Mouse (Mus musculus) lung, embryonic 15.5 days (tissue): ENCODE measurements around the gene Ndufc1. TPM values are rescaled to one million over a fixed set of nuclear protein-coding genes. Genes with fewer than 3 reads are reported as not detected.
"Not testable (repeated sequence)": the region's sequence is repeated elsewhere in the genome, so short reads cannot be mapped to it uniquely, and the experiment has no call there.

ENCODE experiments used
- ATAC-seq: fragments of 200-750 bp; cut with Nextera tagmentation; 2 replicates; pipeline ENCODE4 v1.8.0; 2017; ENCODE audit warnings: moderate number of reproducible peaks, borderline replicate concordance; ENCODE audit not compliant: low FRiP score, low TSS enrichment; ENCODE audit errors: extremely low read depth
- H3K27ac ChIP-seq: fragments of 300-500 bp; sonication (generic); 2 replicates; pipeline ENCODE4 v1.5.1; 2015; ENCODE audit warnings: moderate library complexity, mild to moderate bottlenecking, inconsistent platforms
- H3K27me3 ChIP-seq: fragments of 300-500 bp; sonication (generic); 2 replicates; pipeline ENCODE4 v1.6.1; 2015; ENCODE audit warnings: inconsistent platforms
- H3K36me3 ChIP-seq: fragments of 300-500 bp; sonication (generic); 2 replicates; pipeline ENCODE4 v1.6.1; 2015; ENCODE audit warnings: inconsistent platforms
- H3K4me1 ChIP-seq: fragments of 300-500 bp; sonication (generic); 2 replicates; pipeline ENCODE4 v1.6.1; 2015; ENCODE audit warnings: inconsistent platforms
- H3K4me2 ChIP-seq: fragments of 300-500 bp; sonication (generic); 2 replicates; pipeline ENCODE4 v1.6.1; 2015; ENCODE audit warnings: inconsistent platforms, mild to moderate bottlenecking, moderate library complexity
- H3K4me3 ChIP-seq: fragments of 300-500 bp; sonication (generic); 2 replicates; pipeline ENCODE4 v1.5.1; 2015; ENCODE audit warnings: mild to moderate bottlenecking, inconsistent platforms
- H3K9ac ChIP-seq: fragments of 300-500 bp; sonication (generic); 2 replicates; pipeline ENCODE4 v1.6.1; 2015; ENCODE audit warnings: inconsistent platforms
- H3K9me3 ChIP-seq: fragments of 300-500 bp; sonication (generic); 2 replicates; pipeline ENCODE4 v1.6.1; 2016; ENCODE audit warnings: inconsistent platforms
- WGBS: fragments of 180-500 bp; shearing (Covaris S2); methylation state at CpG from one replicate; pipeline ENCODE4 v1.1.7; 2015; 5-methylcytosine and 5-hydroxymethylcytosine counted together
- polyA plus RNA-seq: library from polyadenylated mRNA; unstranded; fragments of >200 nt; fragmentation: Nextera tagmentation; extraction: Ambion mirVana; gene quantifications from 2 replicates; pipeline ENCODE4 v1.2.1, GENCODE M21; 2015

The Ndufc1 gene
- polyA plus RNA-seq: 631 and 694 TPM in 2 replicates

DNA sequence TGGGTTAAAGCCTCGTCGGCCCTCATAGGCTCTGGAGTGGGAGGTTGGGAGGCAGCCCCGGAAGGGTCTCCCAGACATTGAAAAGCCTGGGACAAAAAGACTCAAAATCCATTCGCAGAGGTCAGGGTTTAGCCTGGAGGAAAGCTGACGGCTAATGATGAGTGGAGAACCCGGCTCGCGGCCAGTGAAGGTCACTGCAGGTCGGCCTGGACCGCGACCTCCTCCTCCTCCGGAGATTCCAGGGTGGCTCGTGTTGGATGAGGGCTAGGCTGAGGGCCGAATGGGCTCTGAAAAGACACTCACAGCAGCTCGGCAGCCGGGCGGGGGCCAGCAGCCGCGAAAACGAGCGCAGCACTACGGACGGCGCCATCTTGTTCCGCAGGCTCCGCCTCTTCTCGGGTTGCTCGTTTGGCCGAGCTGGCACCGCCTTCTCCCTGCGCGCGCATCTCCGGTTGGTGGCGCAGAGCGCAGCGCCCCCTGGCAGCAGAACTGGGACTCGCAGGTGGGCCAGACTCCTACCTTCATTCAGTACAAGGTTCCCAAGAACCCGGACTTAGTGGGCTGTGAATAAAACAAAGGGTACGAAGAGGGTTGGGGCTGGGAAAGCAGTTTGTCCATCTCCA lies at the start of gene Ndufc1:
Ndufc1 (minus strand) TSS at position 428 of the 623 bp plus-strand sequence.
- Histone ChIP-seq H3K4me2 (peak within 1 kb of the TSS; percentile 70), H3K4me3 (peak within 1 kb of the TSS; percentile 66), H3K9ac (peak within 1 kb of the TSS; percentile 78), H3K27ac (peak within 1 kb of the TSS; percentile 85), H3K27me3 (no peaks in the 10 kb centered on the region), H3K9me3 (no peaks in the 10 kb centered on the region), H3K36me3 (peaks cover 13% of the 10 kb centered on the region; the same call in 1 of the 2 replicates), H3K4me1 (peaks cover 7% of the 10 kb centered on the region)
- under 1% methylated on average over 40 of the region's 40 CpGs for WGBS
- peak; percentile 90 for ATAC-seq

DNA sequence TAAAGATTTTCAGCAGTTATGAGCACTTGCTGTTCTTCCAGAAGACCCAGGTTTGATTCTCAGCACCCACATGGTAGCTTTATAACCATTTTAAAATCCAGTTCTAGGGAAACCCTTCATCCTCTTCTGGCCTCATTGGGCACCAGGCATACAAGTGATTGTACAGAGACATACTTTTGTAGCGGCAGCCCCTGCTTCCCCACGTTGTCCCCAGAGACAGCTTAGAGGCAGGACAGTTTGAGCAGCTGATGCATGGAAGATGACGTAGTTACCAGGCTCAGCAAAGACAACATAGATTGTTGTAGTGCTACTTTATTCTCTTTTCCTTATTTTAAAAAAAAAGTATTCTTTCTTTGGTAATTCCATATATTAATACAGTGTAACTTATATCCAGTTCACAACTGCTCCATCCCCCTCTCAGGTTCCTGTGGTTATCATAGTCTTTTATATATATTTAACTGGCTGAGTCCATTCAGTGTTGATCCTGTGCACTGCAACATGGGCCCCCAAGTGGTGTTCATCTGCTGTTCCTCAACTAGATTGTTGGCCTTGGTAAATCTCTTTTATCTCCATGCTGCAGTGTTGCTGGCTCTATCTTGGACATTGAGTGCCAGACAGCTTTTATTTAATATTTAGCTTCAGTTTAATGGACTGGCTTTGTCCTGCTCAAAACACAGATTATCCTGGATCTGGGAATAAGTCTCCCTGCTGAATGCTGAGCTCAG lies 26.2 kb upstream of the Ndufc1 start:
- Histone ChIP-seq H3K36me3 (peaks cover 2% of the 10 kb centered on the region; the same call in 1 of the 2 replicates), H3K27ac (no peak overlapping the region), H3K4me2 (no peak overlapping the region), H3K9ac (no peak overlapping the region), H3K27me3 (no peaks in the 10 kb centered on the region), H3K4me3 (no peak overlapping the region), H3K9me3 (no peaks in the 10 kb centered on the region), H3K4me1 (no peaks in the 10 kb centered on the region)
- WGBS: 94% methylated on average over 3 of the region's 3 CpGs
- no peak for ATAC-seq

GRCm38 (mm10) chr3:51434364-51434763 lies 25.6 kb upstream of the Ndufc1 start:
- WGBS: 86% methylated on average over 5 of the region's 5 CpGs
- H3K4me3 ChIP-seq, H3K4me1 ChIP-seq, H3K27ac ChIP-seq, ATAC-seq, H3K9me3 ChIP-seq, H3K4me2 ChIP-seq, H3K36me3 ChIP-seq, H3K27me3 ChIP-seq, H3K9ac ChIP-seq: not testable (repeated sequence)

DNA sequence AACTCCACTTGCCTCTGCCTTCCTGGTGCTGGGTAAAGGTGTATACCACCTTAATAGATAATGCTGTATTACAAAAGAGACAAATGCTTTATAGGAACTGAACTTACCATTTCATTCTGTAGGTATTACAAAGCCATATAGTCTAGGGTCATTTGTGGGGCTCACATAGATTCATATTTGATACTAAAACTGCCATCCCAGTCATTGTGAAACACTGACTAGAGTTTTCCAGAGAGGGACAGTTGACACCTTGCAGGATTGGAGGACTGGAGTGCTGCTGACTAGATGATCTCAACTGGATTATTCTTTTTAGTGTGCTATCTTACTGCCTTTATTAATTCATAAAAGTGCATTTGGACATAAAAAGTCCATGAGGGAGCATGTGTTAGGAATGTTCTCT lies 16.6 kb upstream of the Ndufc1 start:
- Histone ChIP-seq H3K4me2 (no peak overlapping the region), H3K36me3 (no peaks in the 10 kb centered on the region), H3K27ac (no peak overlapping the region), H3K4me3 (no peak overlapping the region), H3K9ac (no peak overlapping the region), H3K27me3 (no peaks in the 10 kb centered on the region), H3K4me1 (no peaks in the 10 kb centered on the region), H3K9me3 (no peaks in the 10 kb centered on the region)
- ATAC-seq: no peak

GRCm38 (mm10) chr3:51421921-51422320 lies 13.1 kb upstream of the Ndufc1 start:
- no peaks in the 10 kb centered on the region for H3K27me3 ChIP-seq
- peaks cover 10% of the 10 kb centered on the region for H3K4me1 ChIP-seq
- no peak overlapping the region for H3K9ac ChIP-seq
- no peaks in the 10 kb centered on the region for H3K36me3 ChIP-seq
- no peak overlapping the region for H3K4me3 ChIP-seq
- H3K9me3 ChIP-seq: no peaks in the 10 kb centered on the region
- ATAC-seq: no peak
- no peak overlapping the region for H3K4me2 ChIP-seq
- 68% methylated on average over 3 of the region's 3 CpGs for WGBS
- no peak overlapping the region for H3K27ac ChIP-seq

DNA sequence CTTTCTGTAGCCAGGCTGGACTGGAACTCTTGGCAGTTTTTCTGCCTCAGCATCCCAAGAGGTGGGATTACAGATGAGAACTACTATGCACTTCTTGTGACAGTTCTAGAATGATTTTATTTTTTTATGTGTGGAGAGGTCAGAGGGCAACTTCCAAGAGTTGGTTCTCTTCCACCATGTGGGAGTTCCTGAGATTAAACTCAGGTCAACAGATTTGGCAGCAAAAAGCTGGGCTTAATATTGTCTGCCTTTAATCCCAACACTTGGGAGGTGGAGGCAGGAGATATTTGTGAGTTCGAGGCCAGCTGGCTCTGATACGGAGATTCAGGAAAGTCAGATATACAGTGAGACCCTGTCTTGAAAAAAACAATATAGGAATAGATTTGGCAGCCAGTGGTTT lies 9.2 kb upstream of the Ndufc1 start:
- Histone ChIP-seq H3K36me3 (no peaks in the 10 kb centered on the region), H3K4me2 (peak overlapping the region; percentile 52), H3K9ac (no peak overlapping the region), H3K9me3 (no peaks in the 10 kb centered on the region), H3K27ac (no peak overlapping the region), H3K4me1 (peaks cover 17% of the 10 kb centered on the region), H3K27me3 (no peaks in the 10 kb centered on the region), H3K4me3 (peak overlapping the region; percentile 17)
- ATAC-seq: no peak
- 44% methylated on average over 2 of the region's 2 CpGs for WGBS

GRCm38 (mm10) chr3:51417485-51417884 lies 8.7 kb upstream of the Ndufc1 start:
- H3K4me1 ChIP-seq: peaks cover 17% of the 10 kb centered on the region
- no peak for ATAC-seq
- H3K9ac ChIP-seq: no peak overlapping the region
- H3K4me2 ChIP-seq: peak overlapping the region; percentile 52
- H3K27ac ChIP-seq: no peak overlapping the region
- peak overlapping the region; percentile 61 for H3K4me3 ChIP-seq
- WGBS: 44% methylated on average over 2 of the region's 2 CpGs
- H3K36me3 ChIP-seq: no peaks in the 10 kb centered on the region
- no peaks in the 10 kb centered on the region for H3K9me3 ChIP-seq
- H3K27me3 ChIP-seq: no peaks in the 10 kb centered on the region

DNA sequence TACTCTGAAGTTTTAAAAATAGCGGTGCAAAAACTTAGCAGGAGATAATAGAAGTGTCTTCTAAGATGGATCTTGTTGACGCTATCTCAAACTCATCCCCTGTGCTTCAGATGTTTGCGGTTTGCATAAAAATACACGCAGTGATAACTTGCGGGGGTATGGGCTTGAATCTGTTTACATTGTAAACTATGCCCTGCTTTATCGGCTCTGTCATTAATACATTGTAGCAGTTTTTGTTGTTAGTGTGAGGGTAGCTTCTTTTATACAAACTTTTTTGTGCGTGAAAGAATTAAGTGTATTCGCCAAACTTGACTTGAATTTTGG lies 8.3 kb upstream of the Ndufc1 start:
- H3K36me3 ChIP-seq: no peaks in the 10 kb centered on the region
- 6% methylated on average over 8 of the region's 8 CpGs for WGBS
- peak overlapping the region; percentile 95 for H3K9ac ChIP-seq
- peak overlapping the region; percentile 90 for H3K27ac ChIP-seq
- peaks cover 17% of the 10 kb centered on the region for H3K4me1 ChIP-seq
- H3K9me3 ChIP-seq: no peaks in the 10 kb centered on the region
- ATAC-seq: no peak
- peak overlapping the region; percentile 61 for H3K4me3 ChIP-seq
- H3K27me3 ChIP-seq: no peaks in the 10 kb centered on the region
- H3K4me2 ChIP-seq: peak overlapping the region; percentile 52

GRCm38 (mm10) chr3:51416364-51417134 lies 7.8 kb upstream of the Ndufc1 start:
- Histone ChIP-seq H3K4me3 (peak overlapping the region; percentile 61), H3K4me2 (peak overlapping the region; percentile 52), H3K27ac (peak overlapping the region; percentile 90), H3K4me1 (peaks cover 17% of the 10 kb centered on the region), H3K9me3 (no peaks in the 10 kb centered on the region), H3K9ac (peak overlapping the region; percentile 95), H3K27me3 (no peaks in the 10 kb centered on the region), H3K36me3 (no peaks in the 10 kb centered on the region)
- WGBS: under 1% methylated on average over 68 of the region's 68 CpGs
- peak; percentile 57 for ATAC-seq

- under 1% methylated on average over 28 of the region's 30 CpGs for WGBS
- H3K9ac ChIP-seq: peak overlapping the region; percentile 95
- H3K27ac ChIP-seq: peak overlapping the region; percentile 90
- no peaks in the 10 kb centered on the region for H3K9me3 ChIP-seq
- H3K4me2 ChIP-seq: peak overlapping the region; percentile 52
- H3K4me1 ChIP-seq: peaks cover 17% of the 10 kb centered on the region
- H3K27me3 ChIP-seq: no peaks in the 10 kb centered on the region
- no peaks in the 10 kb centered on the region for H3K36me3 ChIP-seq
- ATAC-seq: peak; percentile 66
- H3K4me3 ChIP-seq: peak overlapping the region; percentile 61
Observed at GRCm38 (mm10) chr3:51416073-51416363, 7.2 kb upstream of the Ndufc1 start.

DNA sequence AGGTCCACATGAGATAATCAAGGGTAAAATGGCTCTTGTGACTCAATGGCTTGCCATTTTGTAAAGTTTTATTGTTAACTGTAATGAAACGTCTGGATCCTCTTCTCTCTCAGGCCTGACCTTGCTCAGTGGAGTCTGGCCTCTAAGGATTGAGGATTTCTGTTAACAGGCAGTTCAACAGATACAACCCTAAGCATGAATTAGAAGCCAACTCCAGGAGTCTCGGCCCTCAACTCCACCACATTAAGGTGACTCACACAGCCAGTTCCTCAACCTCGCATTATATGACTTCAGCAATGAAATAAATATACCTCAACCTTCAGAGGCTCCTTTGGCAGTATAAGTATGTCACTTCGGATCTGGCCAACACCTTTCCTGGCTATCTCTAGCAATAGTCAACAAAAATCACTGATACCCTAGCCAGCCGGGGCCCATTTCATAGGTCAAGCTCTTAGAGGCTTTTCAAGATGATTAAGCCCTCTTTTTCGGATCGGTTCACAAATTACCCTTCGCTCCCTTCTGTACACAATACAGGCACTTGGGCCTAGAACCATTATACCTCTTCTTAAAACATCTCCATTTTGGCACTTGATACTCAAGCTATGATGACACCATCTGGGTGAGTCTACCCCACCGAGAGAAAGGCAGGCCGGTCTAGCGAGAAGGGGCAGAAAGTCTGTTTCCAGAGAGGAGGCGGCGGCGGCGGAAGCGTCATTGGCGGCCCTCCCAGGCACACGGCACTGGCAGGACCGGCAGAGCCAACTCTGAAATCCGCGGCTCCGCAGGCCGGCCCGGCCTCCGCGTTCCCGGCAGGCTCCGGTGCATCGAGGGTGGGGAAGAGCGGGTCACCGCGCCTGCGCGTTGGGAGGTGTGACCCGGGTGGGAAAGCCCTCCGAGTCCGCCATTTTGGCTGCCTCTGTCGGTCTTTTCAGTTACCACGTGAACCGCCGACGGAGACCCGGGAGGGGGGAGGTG lies 6.6 kb upstream of the Ndufc1 start, which contains the start of gene Naa15:
Naa15 (plus strand) TSS at position 51 of the 975 bp plus-strand sequence.
- Histone ChIP-seq H3K4me2 (peak within 1 kb of the TSS; percentile 60), H3K4me1 (peaks cover 17% of the 10 kb centered on the region), H3K4me3 (peak within 1 kb of the TSS; percentile 61), H3K9me3 (no peaks in the 10 kb centered on the region), H3K27ac (peak within 1 kb of the TSS; percentile 90), H3K9ac (peak within 1 kb of the TSS; percentile 95), H3K27me3 (no peaks in the 10 kb centered on the region), H3K36me3 (no peaks in the 10 kb centered on the region)
- 4% methylated on average over 43 of the region's 43 CpGs for WGBS
- peak; percentile 89 for ATAC-seq
